Mouse (Mus musculus): Measurements from ENCODE around the gene Ptprr. TPM values are rescaled to one million over a fixed set of nuclear protein-coding genes. Genes with fewer than 3 reads are reported as not detected.

Ptprr gene
- total and polyA plus RNA-seq, 2 experiments from 2014 or later, result 0.31 to 0.75 TPM

GRCm38 (mm10) chr10:116235299-116235698 lies 217.3 kb downstream of the Ptprr start:
- Histone ChIP-seq H3K9ac (replicated peaks; ENCODE audit: low read depth, low read length) (no peak overlapping the region), H3K27ac (ENCODE audit: low read depth) (no peak overlapping the region), H3K4me1 (ENCODE audit: control insufficient read depth, insufficient read depth) (no peaks in the 10 kb centered on the region), H3K9me3 (replicated peaks; ENCODE audit: control insufficient read depth, low read length) (no peaks in the 10 kb centered on the region), H3K4me2 (ENCODE audit: low read depth, low read length) (no peak overlapping the region), H3K4me3 (ENCODE audit: low read depth, low read length) (no peak overlapping the region), H3K36me3 (replicated peaks; ENCODE audit: control insufficient read depth, insufficient read depth, low read length) (no peaks in the 10 kb centered on the region), H3K27me3 (ENCODE audit: control insufficient read depth, insufficient read depth, low read length) (no peaks in the 10 kb centered on the region)
- TF ChIP-seq EP300 (IDR thresholded peaks at IDR 0.05; ENCODE audit: low read depth) (no peak), CTCF (IDR thresholded peaks at IDR 0.05; ENCODE audit: low read depth) (no peak)
- ATAC-seq (ENCODE audit: insufficient read depth, low read depth) (no peak), DNase-seq (ENCODE audit: low spot score) (no peak)
- 61% methylated on average over 5 of the region's 5 CpGs for whole genome bisulfite sequencing

DNA sequence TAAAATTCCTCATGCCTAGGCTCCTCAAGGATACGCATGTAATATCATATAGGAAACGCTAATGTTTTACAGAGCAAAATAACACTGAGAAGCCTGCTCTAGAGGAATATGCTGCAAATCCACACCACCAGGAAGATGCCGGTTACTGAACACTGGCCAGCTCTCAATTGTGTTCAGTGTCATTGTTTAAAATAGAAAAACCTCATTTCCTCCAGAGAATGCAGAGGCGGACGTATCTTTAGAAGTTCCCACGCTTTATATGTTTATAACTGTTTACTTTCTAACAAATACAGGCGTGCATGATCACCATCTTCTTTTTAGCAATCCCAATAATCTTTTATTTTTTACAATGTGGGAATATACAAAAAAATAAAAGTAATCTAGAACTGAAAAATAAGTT lies 224.2 kb downstream of the Ptprr start:
- WGBS, result 57% methylated on average over 7 of the region's 7 CpGs

GRCm38 (mm10) chr10:116243373-116243772 lies 225.4 kb downstream of the Ptprr start:
- H3K4me2 ChIP-seq (ENCODE audit: low read depth, low read length), result no peak overlapping the region
- H3K9me3 ChIP-seq (replicated peaks; ENCODE audit: control insufficient read depth, low read length), result no peaks in the 10 kb centered on the region
- H3K9ac ChIP-seq (replicated peaks; ENCODE audit: low read depth, low read length), result no peak overlapping the region
- no peaks in the 10 kb centered on the region for H3K27me3 ChIP-seq (ENCODE audit: control insufficient read depth, insufficient read depth, low read length)
- H3K4me3 ChIP-seq (ENCODE audit: low read depth, low read length), result no peak overlapping the region
- 39% methylated on average over 7 of the region's 7 CpGs for WGBS
- no peaks in the 10 kb centered on the region for H3K36me3 ChIP-seq (replicated peaks; ENCODE audit: control insufficient read depth, insufficient read depth, low read length)
- peak; percentile 55; the same call in 1 of the 2 replicates for ATAC-seq (ENCODE audit: insufficient read depth, low read depth)
- H3K4me1 ChIP-seq (ENCODE audit: control insufficient read depth, insufficient read depth), result no peaks in the 10 kb centered on the region
- no peak overlapping the region for H3K27ac ChIP-seq (ENCODE audit: low read depth)
- no peak for DNase-seq (ENCODE audit: low spot score)
- TF ChIP-seq CTCF (IDR thresholded peaks at IDR 0.05; ENCODE audit: low read depth), result no peak

More for the DNA sequence above, 224.2 kb downstream of the Ptprr start:
- Histone ChIP-seq H3K4me3 (ENCODE audit: low read depth, low read length) (no peak overlapping the region), H3K9me3 (replicated peaks; ENCODE audit: control insufficient read depth, low read length) (no peaks in the 10 kb centered on the region), H3K27me3 (ENCODE audit: control insufficient read depth, insufficient read depth, low read length) (no peaks in the 10 kb centered on the region), H3K4me2 (ENCODE audit: low read depth, low read length) (no peak overlapping the region), H3K27ac (ENCODE audit: low read depth) (peak overlapping the region; percentile 48), H3K36me3 (replicated peaks; ENCODE audit: control insufficient read depth, insufficient read depth, low read length) (no peaks in the 10 kb centered on the region), H3K4me1 (ENCODE audit: control insufficient read depth, insufficient read depth) (no peaks in the 10 kb centered on the region), H3K9ac (replicated peaks; ENCODE audit: low read depth, low read length) (no peak overlapping the region)
- TF ChIP-seq CTCF (IDR thresholded peaks at IDR 0.05; ENCODE audit: low read depth) (no peak), EP300 (IDR thresholded peaks at IDR 0.05; ENCODE audit: low read depth) (no peak)
- no peak for DNase-seq (ENCODE audit: low spot score)
- no peak for ATAC-seq (ENCODE audit: insufficient read depth, low read depth)

DNA sequence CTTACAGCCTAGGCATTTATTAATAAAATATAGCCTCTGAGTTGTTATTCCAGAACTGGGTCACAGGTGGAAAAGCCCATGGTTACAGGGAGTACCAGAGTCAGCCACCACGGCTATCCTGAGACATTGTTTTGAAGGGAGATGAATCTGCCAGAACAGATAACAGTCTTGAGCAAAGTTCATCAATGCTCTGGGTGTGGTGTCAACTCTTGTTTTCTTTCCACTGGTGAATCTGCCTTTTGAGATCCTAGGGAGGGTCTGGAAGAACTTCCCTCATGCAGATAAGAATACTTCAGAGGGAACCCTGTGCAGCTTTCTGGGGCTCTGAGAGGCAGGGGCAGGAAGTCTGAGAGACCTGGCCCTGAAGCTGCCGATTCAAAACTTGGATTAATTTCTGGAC lies 227.6 kb downstream of the Ptprr start:
- H3K27me3 ChIP-seq (ENCODE audit: control insufficient read depth, insufficient read depth, low read length), result no peaks in the 10 kb centered on the region
- no peak overlapping the region for H3K9ac ChIP-seq (replicated peaks; ENCODE audit: low read depth, low read length)
- no peak overlapping the region for H3K4me2 ChIP-seq (ENCODE audit: low read depth, low read length)
- TF ChIP-seq CTCF (IDR thresholded peaks at IDR 0.05; ENCODE audit: low read depth) (no peak), EP300 (IDR thresholded peaks at IDR 0.05; ENCODE audit: low read depth) (no peak)
- 51% methylated on average over 2 of the region's 2 CpGs for WGBS
- H3K36me3 ChIP-seq (replicated peaks; ENCODE audit: control insufficient read depth, insufficient read depth, low read length), result no peaks in the 10 kb centered on the region
- H3K27ac ChIP-seq (ENCODE audit: low read depth), result no peak overlapping the region
- ATAC-seq (ENCODE audit: insufficient read depth, low read depth) (no peak), DNase-seq (ENCODE audit: low spot score) (no peak)
- no peak overlapping the region for H3K4me3 ChIP-seq (ENCODE audit: low read depth, low read length)
- no peaks in the 10 kb centered on the region for H3K9me3 ChIP-seq (replicated peaks; ENCODE audit: control insufficient read depth, low read length)
- H3K4me1 ChIP-seq (ENCODE audit: control insufficient read depth, insufficient read depth), result no peaks in the 10 kb centered on the region

DNA sequence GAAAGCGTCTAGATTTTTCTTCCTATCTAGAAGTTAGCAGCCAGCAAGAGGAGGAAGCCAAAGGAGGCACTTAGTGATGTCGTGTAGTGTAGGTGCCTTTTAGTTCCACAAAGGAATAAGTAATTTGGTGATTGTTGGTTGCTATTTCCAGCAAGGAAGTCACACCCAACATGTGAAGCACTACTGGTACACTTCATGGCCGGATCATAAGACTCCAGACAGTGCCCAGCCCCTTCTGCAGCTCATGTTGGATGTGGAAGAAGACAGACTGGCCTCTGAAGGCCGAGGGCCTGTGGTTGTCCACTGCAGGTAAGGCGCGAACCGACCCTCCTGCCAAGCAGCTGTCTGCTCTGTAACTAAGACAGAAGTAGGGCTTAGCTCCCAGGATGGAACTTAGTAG lies 234.7 kb downstream of the Ptprr start:
- Histone ChIP-seq H3K4me2 (ENCODE audit: low read depth, low read length) (no peak overlapping the region), H3K4me1 (ENCODE audit: control insufficient read depth, insufficient read depth) (peaks cover 13% of the 10 kb centered on the region), H3K27ac (ENCODE audit: low read depth) (no peak overlapping the region), H3K9me3 (replicated peaks; ENCODE audit: control insufficient read depth, low read length) (no peaks in the 10 kb centered on the region), H3K27me3 (ENCODE audit: control insufficient read depth, insufficient read depth, low read length) (no peaks in the 10 kb centered on the region), H3K4me3 (ENCODE audit: low read depth, low read length) (no peak overlapping the region), H3K9ac (replicated peaks; ENCODE audit: low read depth, low read length) (no peak overlapping the region), H3K36me3 (replicated peaks; ENCODE audit: control insufficient read depth, insufficient read depth, low read length) (no peaks in the 10 kb centered on the region)
- WGBS, result 66% methylated on average over 7 of the region's 7 CpGs
- DNase-seq (ENCODE audit: low spot score), result no peak
- TF ChIP-seq CTCF (IDR thresholded peaks at IDR 0.05; ENCODE audit: low read depth) (no peak), EP300 (IDR thresholded peaks at IDR 0.05; ENCODE audit: low read depth) (no peak)
- ATAC-seq (ENCODE audit: insufficient read depth, low read depth), result no peak

DNA sequence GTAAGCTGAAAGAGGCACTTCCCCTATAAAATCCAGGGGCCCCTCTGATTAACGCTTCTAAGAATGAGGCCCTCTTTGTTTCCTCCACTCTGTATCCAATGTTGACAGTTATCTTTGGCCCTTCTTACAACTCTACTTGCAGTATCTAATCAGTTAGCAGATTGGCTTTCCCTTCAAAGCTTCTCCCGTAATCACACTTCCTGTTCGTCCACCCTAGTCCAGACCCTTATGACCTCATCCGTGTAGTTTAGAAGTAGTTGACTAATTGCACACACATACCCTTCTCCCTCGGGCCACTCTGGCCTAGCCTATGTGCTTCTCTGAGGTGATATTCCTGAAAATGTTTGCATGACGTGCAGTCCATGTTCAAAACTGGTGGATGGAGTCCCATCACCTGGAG lies 236.0 kb downstream of the Ptprr start:
- DNase-seq (ENCODE audit: low spot score) (no peak), ATAC-seq (ENCODE audit: insufficient read depth, low read depth) (peak; percentile 39; the same call in 1 of the 2 replicates)
- Histone ChIP-seq H3K27ac (ENCODE audit: low read depth) (0 out of 2 replicates have a peak overlapping the region, but pooled peaks have one; percentile 3), H3K27me3 (ENCODE audit: control insufficient read depth, insufficient read depth, low read length) (no peaks in the 10 kb centered on the region), H3K4me3 (ENCODE audit: low read depth, low read length) (no peak overlapping the region), H3K4me2 (ENCODE audit: low read depth, low read length) (no peak overlapping the region), H3K36me3 (replicated peaks; ENCODE audit: control insufficient read depth, insufficient read depth, low read length) (no peaks in the 10 kb centered on the region), H3K9ac (replicated peaks; ENCODE audit: low read depth, low read length) (no peak overlapping the region), H3K9me3 (replicated peaks; ENCODE audit: control insufficient read depth, low read length) (no peaks in the 10 kb centered on the region), H3K4me1 (ENCODE audit: control insufficient read depth, insufficient read depth) (peaks cover 13% of the 10 kb centered on the region)
- WGBS, result 12% methylated on average over 6 of the region's 6 CpGs
- TF ChIP-seq CTCF (IDR thresholded peaks at IDR 0.05; ENCODE audit: low read depth) (no peak), EP300 (IDR thresholded peaks at IDR 0.05; ENCODE audit: low read depth) (peak; percentile 67; the same call in 1 of the 2 replicates)

All from heart, postnatal 0 days (tissue).